Mouse (Mus musculus): ENCODE data around the gene Ssu72. TPM values are rescaled to one million over a fixed set of nuclear protein-coding genes. Genes with fewer than 3 reads are reported as not detected.

Gene Ssu72
- polyA plus RNA-seq, 1 experiment from 2014 or later: 169 TPM

GRCm38 (mm10) chr4:155742684-155743083, 38.1 kb downstream of the Ssu72 start:
- Histone ChIP-seq H3K4me3 (no peak overlapping the region), H3K9me3 (replicated peaks) (no peaks in the 10 kb centered on the region), H3K36me3 (peaks cover 87% of the 10 kb centered on the region), H3K4me1 (peaks cover 9% of the 10 kb centered on the region), H3K27me3 (ENCODE audit: low read depth, poor library complexity, severe bottlenecking) (no peaks in the 10 kb centered on the region), H3K27ac (replicated peaks) (no peak overlapping the region)
- DNase-seq (ENCODE audit: low spot score): no peak
- 96% methylated on average over 5 of the region's 5 CpGs for WGBS

GRCm38 (mm10) chr4:155744474-155744873, 39.9 kb downstream of the Ssu72 start:
- H3K4me1 ChIP-seq: no peaks in the 10 kb centered on the region
- no peaks in the 10 kb centered on the region for H3K27me3 ChIP-seq (ENCODE audit: low read depth, poor library complexity, severe bottlenecking)
- peaks cover 100% of the 10 kb centered on the region for H3K36me3 ChIP-seq
- H3K4me3 ChIP-seq: no peak overlapping the region
- WGBS: 92% methylated on average over 8 of the region's 8 CpGs
- H3K9me3 ChIP-seq (replicated peaks): no peaks in the 10 kb centered on the region
- DNase-seq (ENCODE audit: low spot score): no peak
- H3K27ac ChIP-seq (replicated peaks): no peak overlapping the region

GRCm38 (mm10) chr4:155745136-155745535, 40.5 kb downstream of the Ssu72 start:
- H3K27ac ChIP-seq (replicated peaks): no peak overlapping the region
- no peak for DNase-seq (ENCODE audit: low spot score)
- H3K4me3 ChIP-seq: no peak overlapping the region
- no peaks in the 10 kb centered on the region for H3K27me3 ChIP-seq (ENCODE audit: low read depth, poor library complexity, severe bottlenecking)
- H3K9me3 ChIP-seq (replicated peaks): no peaks in the 10 kb centered on the region
- no peaks in the 10 kb centered on the region for H3K4me1 ChIP-seq
- peaks cover 100% of the 10 kb centered on the region for H3K36me3 ChIP-seq
- 93% methylated on average over 5 of the region's 5 CpGs for WGBS

GRCm38 (mm10) chr4:155746036-155746548, 41.5 kb downstream of the Ssu72 start:
- Histone ChIP-seq H3K27ac (replicated peaks) (no peak overlapping the region), H3K36me3 (peaks cover 100% of the 10 kb centered on the region), H3K4me3 (no peak overlapping the region), H3K27me3 (ENCODE audit: low read depth, poor library complexity, severe bottlenecking) (no peaks in the 10 kb centered on the region), H3K4me1 (no peaks in the 10 kb centered on the region), H3K9me3 (replicated peaks) (no peaks in the 10 kb centered on the region)
- 89% methylated on average over 8 of the region's 8 CpGs for WGBS
- DNase-seq (ENCODE audit: low spot score): no peak

- H3K27me3 ChIP-seq (ENCODE audit: low read depth, poor library complexity, severe bottlenecking): no peaks in the 10 kb centered on the region
- WGBS: 90% methylated on average over 17 of the region's 17 CpGs
- DNase-seq (ENCODE audit: low spot score): no peak
These were observed 42.2 kb downstream of the Ssu72 start for GRCm38 (mm10) chr4:155746575-155747490.

GRCm38 (mm10) chr4:155757011-155757410, 52.4 kb downstream of the Ssu72 start:
- H3K9me3 ChIP-seq (replicated peaks): no peaks in the 10 kb centered on the region
- DNase-seq (ENCODE audit: low spot score): no peak
- H3K4me3 ChIP-seq: no peak overlapping the region
- H3K4me1 ChIP-seq: peaks cover 29% of the 10 kb centered on the region
- peaks cover 62% of the 10 kb centered on the region for H3K36me3 ChIP-seq
- H3K27me3 ChIP-seq (ENCODE audit: low read depth, poor library complexity, severe bottlenecking): no peaks in the 10 kb centered on the region
- H3K27ac ChIP-seq (replicated peaks): no peak overlapping the region
- 93% methylated on average over 12 of the region's 12 CpGs for WGBS

More at GRCm38 (mm10) chr4:155746575-155747490, 42.2 kb downstream of the Ssu72 start:
- H3K4me3 ChIP-seq: no peak overlapping the region
- H3K9me3 ChIP-seq (replicated peaks): no peaks in the 10 kb centered on the region
- H3K4me1 ChIP-seq: no peaks in the 10 kb centered on the region
- no peak overlapping the region for H3K27ac ChIP-seq (replicated peaks)
- H3K36me3 ChIP-seq: peaks cover 100% of the 10 kb centered on the region

GRCm38 (mm10) chr4:155759862-155760612, 55.4 kb downstream of the Ssu72 start:
- Histone ChIP-seq H3K27ac (replicated peaks) (peak overlapping the region; percentile 84), H3K9me3 (replicated peaks) (no peaks in the 10 kb centered on the region), H3K36me3 (peaks cover 33% of the 10 kb centered on the region), H3K27me3 (ENCODE audit: low read depth, poor library complexity, severe bottlenecking) (no peaks in the 10 kb centered on the region), H3K4me3 (peak overlapping the region; percentile 77), H3K4me1 (peaks cover 35% of the 10 kb centered on the region)
- no peak for DNase-seq (ENCODE audit: low spot score)
- WGBS: 7% methylated on average over 10 of the region's 10 CpGs

GRCm38 (mm10) chr4:155760613-155761355, 56.2 kb downstream of the Ssu72 start, which contains the start of gene Atad3a:
TSS of gene Atad3a (minus strand) at chr4:155761093.
- Histone ChIP-seq H3K4me3 (peak within 1 kb of the TSS; percentile 77), H3K27ac (replicated peaks) (peak within 1 kb of the TSS; percentile 84), H3K4me1 (peaks cover 35% of the 10 kb centered on the region), H3K36me3 (peaks cover 26% of the 10 kb centered on the region), H3K27me3 (ENCODE audit: low read depth, poor library complexity, severe bottlenecking) (no peaks in the 10 kb centered on the region), H3K9me3 (replicated peaks) (no peaks in the 10 kb centered on the region)
- WGBS: under 1% methylated on average over 68 of the region's 68 CpGs
- peak; percentile 97 for DNase-seq (ENCODE audit: low spot score)

- WGBS: 3% methylated on average over 28 of the region's 28 CpGs
- H3K9me3 ChIP-seq (replicated peaks): no peaks in the 10 kb centered on the region
- H3K36me3 ChIP-seq: peaks cover 18% of the 10 kb centered on the region
- H3K27me3 ChIP-seq (ENCODE audit: low read depth, poor library complexity, severe bottlenecking): no peaks in the 10 kb centered on the region
- peak overlapping the region; percentile 77 for H3K4me3 ChIP-seq
- H3K27ac ChIP-seq (replicated peaks): peak overlapping the region; percentile 84
- no peak for DNase-seq (ENCODE audit: low spot score)
- peaks cover 35% of the 10 kb centered on the region for H3K4me1 ChIP-seq
These were observed 56.9 kb downstream of the Ssu72 start for GRCm38 (mm10) chr4:155761356-155762099.

GRCm38 (mm10) chr4:155762357-155762756, 57.8 kb downstream of the Ssu72 start:
- no peak for DNase-seq (ENCODE audit: low spot score)
- H3K4me1 ChIP-seq: peaks cover 35% of the 10 kb centered on the region
- peak overlapping the region; percentile 77; the same call in 1 of the 2 replicates for H3K4me3 ChIP-seq
- H3K27ac ChIP-seq (replicated peaks): no peak overlapping the region
- no peaks in the 10 kb centered on the region for H3K27me3 ChIP-seq (ENCODE audit: low read depth, poor library complexity, severe bottlenecking)
- no peaks in the 10 kb centered on the region for H3K9me3 ChIP-seq (replicated peaks)
- WGBS: 90% methylated on average over 3 of the region's 3 CpGs
- H3K36me3 ChIP-seq: peaks cover 10% of the 10 kb centered on the region

GRCm38 (mm10) chr4:155769496-155769879, 64.9 kb downstream of the Ssu72 start:
- WGBS: 64% methylated on average over 5 of the region's 5 CpGs
- Histone ChIP-seq H3K27me3 (ENCODE audit: low read depth, poor library complexity, severe bottlenecking) (peaks cover 41% of the 10 kb centered on the region), H3K4me1 (peaks cover 28% of the 10 kb centered on the region), H3K36me3 (no peaks in the 10 kb centered on the region), H3K4me3 (peak overlapping the region; percentile 61), H3K9me3 (replicated peaks) (no peaks in the 10 kb centered on the region), H3K27ac (replicated peaks) (peak overlapping the region; percentile 91)
- no peak for DNase-seq (ENCODE audit: low spot score)

Measured in midbrain, embryonic 10.5 days (tissue).